Mouse (Mus musculus) heart, embryonic 15.5 days (tissue): ENCODE data around the gene Sycp3. TPM values are rescaled to one million over a fixed set of nuclear protein-coding genes. Genes with fewer than 3 reads are reported as not detected.
"Not testable (repeated sequence)": the region's sequence is repeated elsewhere in the genome, so short reads cannot be mapped to it uniquely, and the experiment has no call there.

ENCODE experiments used
- ATAC-seq: fragments of 200-750 bp; cut with Nextera tagmentation; replicated peaks from 2 replicates; pipeline ENCODE4 v1.8.0; 2017; ENCODE audit warnings: low read depth, moderate TSS enrichment; ENCODE audit not compliant: insufficient number of reproducible peaks, insufficient read depth, low FRiP score
- H3K27ac ChIP-seq: fragments of 300-500 bp; sonication (generic); 2 replicates; pipeline ENCODE4 v1.5.1; 2015; ENCODE audit warnings: mild to moderate bottlenecking, inconsistent platforms
- H3K27me3 ChIP-seq: fragments of 300-500 bp; sonication (generic); 2 replicates; pipeline ENCODE4 v1.6.1; 2015; ENCODE audit warnings: inconsistent platforms
- H3K36me3 ChIP-seq: fragments of 300-500 bp; sonication (generic); 2 replicates; pipeline ENCODE4 v1.6.1; 2015; ENCODE audit warnings: mild to moderate bottlenecking, inconsistent platforms
- H3K4me1 ChIP-seq: fragments of 300-500 bp; sonication (generic); replicated peaks from 2 replicates; pipeline ENCODE4 v1.6.1; 2015; ENCODE audit warnings: inconsistent platforms
- H3K4me2 ChIP-seq: fragments of 300-500 bp; sonication (generic); 2 replicates; pipeline ENCODE4 v1.6.1; 2015; ENCODE audit warnings: inconsistent platforms, mild to moderate bottlenecking, moderate library complexity
- H3K4me3 ChIP-seq: fragments of 300-500 bp; sonication (generic); 2 replicates; pipeline ENCODE4 v1.5.1; 2015; ENCODE audit warnings: mild to moderate bottlenecking, inconsistent platforms
- H3K9ac ChIP-seq: fragments of 300-500 bp; sonication (generic); 2 replicates; pipeline ENCODE4 v1.6.1; 2015; ENCODE audit warnings: mild to moderate bottlenecking, inconsistent platforms
- H3K9me3 ChIP-seq: fragments of 300-500 bp; sonication (generic); replicated peaks from 2 replicates; pipeline ENCODE4 v1.6.1; 2016; ENCODE audit warnings: inconsistent platforms
- WGBS: fragments of 180-500 bp; shearing (Covaris S2); methylation state at CpG from one replicate; pipeline ENCODE4 v1.1.7; 2015; ENCODE audit warnings: mixed read lengths; 5-methylcytosine and 5-hydroxymethylcytosine counted together
- polyA plus RNA-seq: library from polyadenylated mRNA; unstranded; fragments of >200 nt; fragmentation: Nextera tagmentation; extraction: Ambion mirVana; gene quantifications from 2 replicates; pipeline ENCODE4 v1.2.1, GENCODE M21; 2015

The Sycp3 gene
- polyA plus RNA-seq, 1 experiment from 2014 or later, result 0.35 TPM

DNA sequence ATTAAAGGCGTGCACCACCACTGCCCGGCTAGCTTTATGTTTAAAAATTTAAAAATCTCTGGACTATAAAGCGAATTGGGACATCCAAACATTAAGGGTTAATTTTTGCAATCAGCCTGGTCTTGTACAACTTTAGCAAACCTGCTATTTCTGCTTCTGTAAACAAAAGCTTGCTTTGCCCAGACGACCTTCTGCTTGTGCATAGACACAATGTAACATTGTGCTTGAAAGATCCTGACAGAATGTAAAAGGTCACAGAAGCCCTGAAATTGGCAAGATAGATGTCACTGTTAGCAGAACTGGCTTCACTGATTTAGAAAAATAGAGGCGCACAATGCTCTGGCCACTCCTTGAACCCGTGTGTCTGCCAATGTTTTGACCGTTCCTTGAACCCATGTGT is 55.7 kb downstream of the Sycp3 start:
- not testable (repeated sequence) for ATAC-seq, H3K9ac ChIP-seq, H3K9me3 ChIP-seq, H3K27ac ChIP-seq, H3K4me2 ChIP-seq, H3K27me3 ChIP-seq, H3K4me3 ChIP-seq, H3K36me3 ChIP-seq
- H3K4me1 ChIP-seq, result peaks cover 14% of the 10 kb centered on the region
- 91% methylated on average over 7 of the region's 7 CpGs for WGBS

GRCm38 (mm10) chr10:88522795-88523194 is 63.4 kb downstream of the Sycp3 start:
- Histone ChIP-seq H3K4me1 (no peaks in the 10 kb centered on the region), H3K9me3 (no peaks in the 10 kb centered on the region), H3K36me3 (no peaks in the 10 kb centered on the region), H3K4me3 (no peak overlapping the region), H3K4me2 (no peak overlapping the region), H3K9ac (no peak overlapping the region), H3K27ac (no peak overlapping the region), H3K27me3 (no peaks in the 10 kb centered on the region)
- 70% methylated on average over 8 of the region's 8 CpGs for WGBS
- ATAC-seq, result no peak

Other genes starting within 250 kb of the Sycp3 start
- gene Dram1, start 80.5 kb upstream of the Sycp3 start, polyA plus RNA-seq, result 3.2 and 5.9 TPM in 2 replicates
- 7.5 and 10.5 TPM in 2 replicates for gene Gnptab, start 80.4 kb upstream of the Sycp3 start, polyA plus RNA-seq
- gene Chpt1, start 44.5 kb downstream of the Sycp3 start, polyA plus RNA-seq, result 38.3 and 46.9 TPM in 2 replicates
- 3.3 and 4.5 TPM in 2 replicates for gene Mybpc1, start 145.6 kb downstream of the Sycp3 start, polyA plus RNA-seq
- gene Spic, start 225.4 kb downstream of the Sycp3 start, polyA plus RNA-seq, result 0.40 and 0.79 TPM in 2 replicates